In the genomic region with DNA sequence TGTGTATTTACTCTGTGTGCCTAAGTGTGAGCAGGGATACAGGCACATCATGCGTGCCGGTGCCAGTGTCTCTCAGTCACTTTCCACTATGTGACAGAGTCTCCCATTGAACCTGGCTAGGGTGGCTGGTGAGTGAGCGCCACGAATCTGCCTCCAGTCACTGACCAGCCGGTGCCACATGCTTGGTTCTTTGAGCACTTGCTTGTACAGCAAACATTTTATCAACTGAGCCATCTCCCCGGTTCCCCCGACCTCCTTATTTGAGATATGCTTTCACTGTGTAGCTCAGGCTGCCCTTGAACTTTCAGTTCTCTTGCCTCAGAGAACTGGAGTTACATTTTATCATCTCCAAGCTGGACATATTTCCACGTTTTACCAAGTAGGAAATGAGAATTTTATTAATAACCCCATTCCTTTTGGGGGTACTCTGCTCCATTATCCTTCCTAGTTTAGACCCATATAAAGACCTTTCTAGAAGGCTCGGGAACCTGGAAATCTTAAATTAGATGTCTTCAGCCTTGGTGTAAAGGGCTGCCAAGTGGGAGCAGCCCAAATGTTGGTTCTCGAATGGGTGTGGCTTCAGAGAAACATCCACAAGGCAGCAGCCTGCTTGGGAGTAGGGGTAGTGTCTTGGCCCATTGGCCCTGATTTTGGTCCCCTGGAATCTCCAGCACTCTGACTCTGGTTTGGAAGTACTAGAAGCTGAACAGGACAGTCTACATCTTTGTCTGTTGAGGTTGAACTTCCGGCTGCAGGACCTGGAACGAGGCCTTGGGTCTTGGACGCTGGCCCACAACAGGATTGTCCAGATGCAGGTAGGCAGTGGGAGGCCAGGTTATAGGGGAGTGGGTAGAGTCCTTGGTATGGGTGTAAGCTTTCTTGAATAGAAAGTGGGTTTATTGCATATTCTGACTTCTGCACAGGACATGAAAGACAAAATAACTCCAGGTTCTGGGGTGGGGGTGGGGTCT, we compare ENCODE assay signal across 13 mouse cellular contexts. TPM values are rescaled to one million over a fixed set of nuclear protein-coding genes. Genes with fewer than 3 reads are reported as not detected.
DNase-seq lines count a peak whose midpoint lies in the region; ATAC-seq and TF ChIP-seq lines count a peak whose summit lies in the region.
"Had no signal": no experiment of that assay in that cellular context is flagged by ENCODE, and none has a peak within 500 bp of the region (broad histone marks: within the 10 kb centered on the region; RNA-seq: fewer than 3 reads in every experiment).

No protein-coding gene starts in this region.

- intact Hi-C loops in heart, postnatal 25 days (cut with DNase I) = no loop called here

- TF ChIP-seq POLR2A in lung, adult 2 months (IDR thresholded peaks at IDR 0.05; ENCODE audit: borderline replicate concordance, extremely low read depth, low read depth, low read length) = no peak

- peak overlapping the region; percentile 55 for H3K4me2 ChIP-seq in lung, embryonic 16.5 days (ENCODE audit: low read depth, low read length)
- peak overlapping the region; percentile 66 for H3K4me2 ChIP-seq in intestine, postnatal 0 days (replicated peaks; ENCODE audit: low read depth)
- peak overlapping the region; percentile 49 for H3K4me2 ChIP-seq in stomach, embryonic 16.5 days (ENCODE audit: low read depth, low read length)

- no peak for ATAC-seq in lung, embryonic 16.5 days (ENCODE audit: low read depth)
- no peak for ATAC-seq in intestine, postnatal 0 days
- no peak for ATAC-seq in stomach, embryonic 16.5 days (ENCODE audit: insufficient read depth, low FRiP score)
- ATAC-seq in CD4-positive, CD25-positive, alpha-beta regulatory T cell, adult 4 months = no peak

- H3K27me3 ChIP-seq in heart, embryonic 10.5 days (ENCODE audit: insufficient read depth, poor library complexity, severe bottlenecking) = no peaks in the 10 kb centered on the region
- H3K27me3 ChIP-seq in lung, embryonic 16.5 days (ENCODE audit: control insufficient read depth, insufficient read depth, low read depth, low read length) = no peaks in the 10 kb centered on the region
- no peaks in the 10 kb centered on the region for H3K27me3 ChIP-seq in intestine, postnatal 0 days (replicated peaks; ENCODE audit: control insufficient read depth, insufficient read depth, low read length)
- H3K27me3 ChIP-seq in stomach, embryonic 16.5 days (ENCODE audit: control insufficient read depth, insufficient read depth, low read length) = no peaks in the 10 kb centered on the region
- H3K27me3 ChIP-seq: megakaryocyte, embryonic 14.5 days; neural tube, embryonic 13.5 days had no signal

- DNase-seq in heart, embryonic 10.5 days (ENCODE audit: low spot score) = no peak
- no peak for DNase-seq in heart, postnatal 25 days (ENCODE audit: low spot score)
- no peak for DNase-seq in lung, adult 2 months
- DNase-seq in layer of hippocampus, adult 18-20 months (ENCODE audit: low spot score in 2 of 2) = no peak
- DNase-seq: right cerebral cortex, postnatal 14 days; thymus, adult 2 months had no signal

- H3K27ac ChIP-seq in heart, embryonic 10.5 days = no peak overlapping the region
- no peak overlapping the region for H3K27ac ChIP-seq in lung, embryonic 16.5 days (ENCODE audit: low read length)
- no peak overlapping the region for H3K27ac ChIP-seq in intestine, postnatal 0 days (ENCODE audit: low read depth, low read length)
- H3K27ac ChIP-seq in stomach, embryonic 16.5 days (ENCODE audit: low read length) = no peak overlapping the region
- H3K27ac ChIP-seq: left cerebral cortex, adult 2 months; neural tube, embryonic 13.5 days had no signal

- H3K9me3 ChIP-seq in heart, embryonic 10.5 days = no peaks in the 10 kb centered on the region
- no peaks in the 10 kb centered on the region for H3K9me3 ChIP-seq in lung, embryonic 16.5 days (ENCODE audit: control insufficient read depth, low read length)
- no peaks in the 10 kb centered on the region for H3K9me3 ChIP-seq in intestine, postnatal 0 days (ENCODE audit: control insufficient read depth)
- H3K9me3 ChIP-seq in stomach, embryonic 16.5 days (replicated peaks; ENCODE audit: control insufficient read depth, low read length) = no peaks in the 10 kb centered on the region
- H3K9me3 ChIP-seq: megakaryocyte, embryonic 14.5 days; neural tube, embryonic 13.5 days had no signal

- H3K4me1 ChIP-seq in heart, embryonic 10.5 days = peaks cover 19% of the 10 kb centered on the region
- peaks cover under 1% of the 10 kb centered on the region for H3K4me1 ChIP-seq in lung, embryonic 16.5 days (replicated peaks; ENCODE audit: control insufficient read depth, insufficient read depth, low read length)
- H3K4me1 ChIP-seq in lung, adult 2 months (ENCODE audit: control insufficient read depth, insufficient read depth, low read length) = no peaks in the 10 kb centered on the region; the same call in 1 of the 2 replicates
- H3K4me1 ChIP-seq in intestine, postnatal 0 days (replicated peaks; ENCODE audit: control insufficient read depth, insufficient read depth, low read length) = no peaks in the 10 kb centered on the region
- peaks cover 4% of the 10 kb centered on the region; the same call in 1 of the 2 replicates for H3K4me1 ChIP-seq in stomach, embryonic 16.5 days (ENCODE audit: control insufficient read depth, insufficient read depth, low read length)

- peak overlapping the region; percentile 61 for H3K9ac ChIP-seq in lung, embryonic 16.5 days (ENCODE audit: low read length)
- H3K9ac ChIP-seq in intestine, postnatal 0 days (ENCODE audit: low read depth, low read length) = no peak overlapping the region
- H3K9ac ChIP-seq in stomach, embryonic 16.5 days (ENCODE audit: low read length) = peak overlapping the region; percentile 67

- peaks cover 41% of the 10 kb centered on the region for H3K36me3 ChIP-seq in heart, embryonic 10.5 days
- H3K36me3 ChIP-seq in lung, embryonic 16.5 days (ENCODE audit: control insufficient read depth, insufficient read depth, low read length) = no peaks in the 10 kb centered on the region
- peaks cover 9% of the 10 kb centered on the region; the same call in 1 of the 2 replicates for H3K36me3 ChIP-seq in intestine, postnatal 0 days (ENCODE audit: control insufficient read depth, insufficient read depth)
- no peaks in the 10 kb centered on the region for H3K36me3 ChIP-seq in stomach, embryonic 16.5 days (ENCODE audit: control insufficient read depth, insufficient read depth, low read length)

- WGBS in heart, embryonic 10.5 days = 71% methylated on average over 13 of the region's 13 CpGs
- WGBS in lung, embryonic 16.5 days = 53% methylated on average over 13 of the region's 13 CpGs
- WGBS in lung, adult 2 months = 60% methylated on average over 13 of the region's 13 CpGs
- WGBS in intestine, postnatal 0 days = 59% methylated on average over 13 of the region's 13 CpGs
- 58% methylated on average over 13 of the region's 13 CpGs for WGBS in stomach, embryonic 16.5 days

- peak overlapping the region; percentile 57 for H3K4me3 ChIP-seq in heart, embryonic 10.5 days
- peak overlapping the region; percentile 49 for H3K4me3 ChIP-seq in lung, embryonic 16.5 days (ENCODE audit: low read length)
- no peak overlapping the region for H3K4me3 ChIP-seq in lung, adult 2 months (replicated peaks; ENCODE audit: extremely low read depth, low read depth, low read length)
- H3K4me3 ChIP-seq in intestine, postnatal 0 days (ENCODE audit: low read depth, low read length) = peak overlapping the region; percentile 36
- H3K4me3 ChIP-seq in stomach, embryonic 16.5 days (replicated peaks; ENCODE audit: low read length) = peak overlapping the region; percentile 48
- H3K4me3 ChIP-seq: left cerebral cortex, adult 2 months; megakaryocyte, embryonic 14.5 days had no signal

- no peak for TF ChIP-seq CTCF in lung, adult 2 months (IDR thresholded peaks at IDR 0.05; ENCODE audit: insufficient read depth, low read length)
- TF ChIP-seq CTCF in intestine, postnatal 0 days (IDR thresholded peaks at IDR 0.05; ENCODE audit: low read depth) = no peak

RNA-seq across cellular contexts. Expression of gene Syne4, which starts 1.2 kb away (rescaled TPM):
- polyA plus RNA-seq in heart, embryonic 10.5 days (2016; fragmentation: Nextera tagmentation; extraction: Ambion mirVana) = 26.8 and 43.1 TPM in 2 replicates
- 1 to 10 TPM in 1 of 2 experiments, under 1 TPM in 1; 0.65 to 1.3 TPM for total RNA-seq in heart, postnatal 25 days (2021)
- polyA plus RNA-seq in lung, embryonic 16.5 days (2015; fragmentation: Nextera tagmentation; extraction: Ambion mirVana) = 32.5 and 33.6 TPM in 2 replicates
- 14.5 and 21.5 TPM in 2 replicates for polyA plus RNA-seq in lung, adult 2 months (2012; rRNA removed)
- 12.5 and 16.3 TPM in 2 replicates for polyA plus RNA-seq in intestine, postnatal 0 days (2015; fragmentation: Nextera tagmentation; extraction: Ambion mirVana)
- polyA plus RNA-seq in stomach, embryonic 16.5 days (2015; fragmentation: Nextera tagmentation; extraction: Ambion mirVana) = 54.0 and 54.3 TPM in 2 replicates
- total RNA-seq in layer of hippocampus, adult 18-20 months (2021) = 10 to 100 TPM; 10.5 to 10.9 TPM
- 10 to 100 TPM in 1 of 2 experiments, 1 to 10 TPM in 1; 9.2 to 16.8 TPM for polyA plus RNA-seq in CD4-positive, CD25-positive, alpha-beta regulatory T cell, adult 4 months (2017; shearing (Covaris generic))

RNA-seq across cellular contexts. Expression of gene E130208F15Rik, which starts 5.7 kb away (rescaled TPM):
- 2.5 and 3.2 TPM in 2 replicates for polyA plus RNA-seq in heart, embryonic 10.5 days (2016; fragmentation: Nextera tagmentation; extraction: Ambion mirVana)
- under 1 TPM; 0.45 to 0.99 TPM for total RNA-seq in heart, postnatal 25 days (2021)
- 0.38 TPM in 1 of 2 replicates, not detected in the other for polyA plus RNA-seq in lung, embryonic 16.5 days (2015; fragmentation: Nextera tagmentation; extraction: Ambion mirVana)
- polyA plus RNA-seq in lung, adult 2 months (2012; rRNA removed) = 0.50 and 0.55 TPM in 2 replicates
- not detected in 2 replicates for polyA plus RNA-seq in intestine, postnatal 0 days (2015; fragmentation: Nextera tagmentation; extraction: Ambion mirVana)
- 1.2 TPM in 1 of 2 replicates, not detected in the other for polyA plus RNA-seq in stomach, embryonic 16.5 days (2015; fragmentation: Nextera tagmentation; extraction: Ambion mirVana)
- under 1 TPM; 0.30 to 0.43 TPM for total RNA-seq in layer of hippocampus, adult 18-20 months (2021)
- polyA plus RNA-seq in CD4-positive, CD25-positive, alpha-beta regulatory T cell, adult 4 months (2017; shearing (Covaris generic)) = not detected
- polyA plus RNA-seq: neural tube, embryonic 13.5 days had no signal

RNA-seq across cellular contexts. Expression of gene Alkbh6, which starts 7.3 kb away (rescaled TPM):
- 68.2 and 71.8 TPM in 2 replicates for polyA plus RNA-seq in heart, embryonic 10.5 days (2016; fragmentation: Nextera tagmentation; extraction: Ambion mirVana)
- total RNA-seq in heart, postnatal 25 days (2021) = 10 to 100 TPM; 23.1 to 24.6 TPM
- 82.1 and 84.4 TPM in 2 replicates for polyA plus RNA-seq in lung, embryonic 16.5 days (2015; fragmentation: Nextera tagmentation; extraction: Ambion mirVana)
- polyA plus RNA-seq in lung, adult 2 months (2012; rRNA removed) = 141 and 163 TPM in 2 replicates
- polyA plus RNA-seq in intestine, postnatal 0 days (2015; fragmentation: Nextera tagmentation; extraction: Ambion mirVana) = 58.2 and 63.5 TPM in 2 replicates
- 64.4 and 64.7 TPM in 2 replicates for polyA plus RNA-seq in stomach, embryonic 16.5 days (2015; fragmentation: Nextera tagmentation; extraction: Ambion mirVana)
- 10 to 100 TPM; 55.2 to 63.0 TPM for total RNA-seq in layer of hippocampus, adult 18-20 months (2021)
- 100 to 1,000 TPM; 179 to 205 TPM for polyA plus RNA-seq in CD4-positive, CD25-positive, alpha-beta regulatory T cell, adult 4 months (2017; shearing (Covaris generic))

RNA-seq across cellular contexts. Expression of gene Sdhaf1, which starts 7.9 kb away (rescaled TPM):
- polyA plus RNA-seq in heart, embryonic 10.5 days (2016; fragmentation: Nextera tagmentation; extraction: Ambion mirVana) = 15.1 and 16.4 TPM in 2 replicates
- 10 to 100 TPM; 12.1 to 12.3 TPM for total RNA-seq in heart, postnatal 25 days (2021)
- polyA plus RNA-seq in lung, embryonic 16.5 days (2015; fragmentation: Nextera tagmentation; extraction: Ambion mirVana) = 14.5 and 15.8 TPM in 2 replicates
- polyA plus RNA-seq in lung, adult 2 months (2012; rRNA removed) = 14.2 and 21.4 TPM in 2 replicates
- polyA plus RNA-seq in intestine, postnatal 0 days (2015; fragmentation: Nextera tagmentation; extraction: Ambion mirVana) = 18.3 and 18.8 TPM in 2 replicates
- 12.1 and 14.6 TPM in 2 replicates for polyA plus RNA-seq in stomach, embryonic 16.5 days (2015; fragmentation: Nextera tagmentation; extraction: Ambion mirVana)
- total RNA-seq in layer of hippocampus, adult 18-20 months (2021) = 1 to 10 TPM; 6.3 to 6.6 TPM
- polyA plus RNA-seq in CD4-positive, CD25-positive, alpha-beta regulatory T cell, adult 4 months (2017; shearing (Covaris generic)) = 1 to 10 TPM; 2.4 to 5.1 TPM

RNA-seq across cellular contexts. Expression of gene Clip3, which starts 24.3 kb away (rescaled TPM):
- polyA plus RNA-seq in heart, embryonic 10.5 days (2016; fragmentation: Nextera tagmentation; extraction: Ambion mirVana) = 10.4 and 18.4 TPM in 2 replicates
- 1 to 10 TPM; 7.0 to 7.7 TPM for total RNA-seq in heart, postnatal 25 days (2021)
- 15.9 and 20.7 TPM in 2 replicates for polyA plus RNA-seq in lung, embryonic 16.5 days (2015; fragmentation: Nextera tagmentation; extraction: Ambion mirVana)
- 7.7 and 7.9 TPM in 2 replicates for polyA plus RNA-seq in lung, adult 2 months (2012; rRNA removed)
- polyA plus RNA-seq in intestine, postnatal 0 days (2015; fragmentation: Nextera tagmentation; extraction: Ambion mirVana) = 8.6 and 9.7 TPM in 2 replicates
- polyA plus RNA-seq in stomach, embryonic 16.5 days (2015; fragmentation: Nextera tagmentation; extraction: Ambion mirVana) = 21.4 and 22.6 TPM in 2 replicates
- 100 to 1,000 TPM; 461 to 466 TPM for total RNA-seq in layer of hippocampus, adult 18-20 months (2021)
- polyA plus RNA-seq in CD4-positive, CD25-positive, alpha-beta regulatory T cell, adult 4 months (2017; shearing (Covaris generic)) = 1 to 10 TPM; 5.5 to 6.5 TPM
